Mouse (Mus musculus) mature B cell (primary cell): Measurements from ENCODE around the gene Pde11a.

Experiments used
- in situ Hi-C: fragments of 300-500 bp; cut with MboI; formaldehyde crosslinking; loops from 2 replicates; pipeline ENCODE4 v1.14.3; 2019

The Pde11a gene

GRCm38 (mm10) chr2:76097284-76097683 lies 241.3 kb downstream of the Pde11a start:
- in situ Hi-C loops = no loop called here

- in situ Hi-C loops = no loop called here
These were observed 242.7 kb downstream of the Pde11a start for GRCm38 (mm10) chr2:76095861-76096260.

GRCm38 (mm10) chr2:76090506-76090905 lies 248.1 kb downstream of the Pde11a start:
- in situ Hi-C loops = no loop called here

- in situ Hi-C loops = no loop called here
These were observed 249.7 kb downstream of the Pde11a start for GRCm38 (mm10) chr2:76088844-76089243.

- in situ Hi-C loops = no loop called here
These were observed 250.2 kb downstream of the Pde11a start for GRCm38 (mm10) chr2:76088413-76088812.

- in situ Hi-C loops = no loop called here
These were observed 251.4 kb downstream of the Pde11a start for GRCm38 (mm10) chr2:76087170-76087569.

- in situ Hi-C loops = no loop called here
These were observed 253.6 kb downstream of the Pde11a start for GRCm38 (mm10) chr2:76084982-76085381.

- in situ Hi-C loops = no loop called here
These were observed 254.7 kb downstream of the Pde11a start for GRCm38 (mm10) chr2:76083901-76084300.

GRCm38 (mm10) chr2:76083396-76083795 lies 255.2 kb downstream of the Pde11a start:
- in situ Hi-C loops = no loop called here

- in situ Hi-C loops = no loop called here
These were observed 256.6 kb downstream of the Pde11a start for GRCm38 (mm10) chr2:76081991-76082390.

- in situ Hi-C loops = no loop called here
These were observed 258.0 kb downstream of the Pde11a start for GRCm38 (mm10) chr2:76080549-76080948.

- in situ Hi-C loops = no loop called here
These were observed 261.7 kb downstream of the Pde11a start for GRCm38 (mm10) chr2:76076838-76077237.

- in situ Hi-C loops = no loop called here
These were observed 262.5 kb downstream of the Pde11a start for GRCm38 (mm10) chr2:76076047-76076446.

GRCm38 (mm10) chr2:76073079-76073478 lies 265.5 kb downstream of the Pde11a start:
- in situ Hi-C loops = no loop called here

GRCm38 (mm10) chr2:76070432-76071306 lies 267.9 kb downstream of the Pde11a start:
- in situ Hi-C loops = no loop called here

GRCm38 (mm10) chr2:76069238-76069637 lies 269.3 kb downstream of the Pde11a start:
- in situ Hi-C loops = no loop called here

- in situ Hi-C loops = no loop called here
These were observed 270.4 kb downstream of the Pde11a start for GRCm38 (mm10) chr2:76068155-76068554.

- in situ Hi-C loops = no loop called here
These were observed 271.4 kb downstream of the Pde11a start for GRCm38 (mm10) chr2:76067144-76067543.

- in situ Hi-C loops = no loop called here
These were observed 273.3 kb downstream of the Pde11a start for GRCm38 (mm10) chr2:76065292-76065691.

- in situ Hi-C loops = no loop called here
These were observed 274.5 kb downstream of the Pde11a start for GRCm38 (mm10) chr2:76064078-76064477.

- in situ Hi-C loops = no loop called here
These were observed 278.4 kb downstream of the Pde11a start for GRCm38 (mm10) chr2:76060207-76060606.

- in situ Hi-C loops = no loop called here
These were observed 279.0 kb downstream of the Pde11a start for GRCm38 (mm10) chr2:76059595-76059994.

- in situ Hi-C loops = no loop called here
These were observed 279.7 kb downstream of the Pde11a start for GRCm38 (mm10) chr2:76058661-76059467.
